Mouse (Mus musculus) embryonic fibroblast, embryonic 13.5 days (primary cell): ENCODE results near the gene Haus5.

Experiments used
- CTCF ChIP-seq: IDR thresholded peaks from 2 replicates; pipeline ENCODE4 v1.5.1; 2011; ENCODE audit warnings: mild to moderate bottlenecking, control low read depth, low read length, moderate library complexity, borderline replicate concordance; ENCODE audit not compliant: insufficient read depth
- POLR2A ChIP-seq: IDR thresholded peaks from 2 replicates; pipeline ENCODE4 v1.6.1; 2011; ENCODE audit warnings: low read depth, mild to moderate bottlenecking, control low read depth, low read length, moderate library complexity

DNA sequence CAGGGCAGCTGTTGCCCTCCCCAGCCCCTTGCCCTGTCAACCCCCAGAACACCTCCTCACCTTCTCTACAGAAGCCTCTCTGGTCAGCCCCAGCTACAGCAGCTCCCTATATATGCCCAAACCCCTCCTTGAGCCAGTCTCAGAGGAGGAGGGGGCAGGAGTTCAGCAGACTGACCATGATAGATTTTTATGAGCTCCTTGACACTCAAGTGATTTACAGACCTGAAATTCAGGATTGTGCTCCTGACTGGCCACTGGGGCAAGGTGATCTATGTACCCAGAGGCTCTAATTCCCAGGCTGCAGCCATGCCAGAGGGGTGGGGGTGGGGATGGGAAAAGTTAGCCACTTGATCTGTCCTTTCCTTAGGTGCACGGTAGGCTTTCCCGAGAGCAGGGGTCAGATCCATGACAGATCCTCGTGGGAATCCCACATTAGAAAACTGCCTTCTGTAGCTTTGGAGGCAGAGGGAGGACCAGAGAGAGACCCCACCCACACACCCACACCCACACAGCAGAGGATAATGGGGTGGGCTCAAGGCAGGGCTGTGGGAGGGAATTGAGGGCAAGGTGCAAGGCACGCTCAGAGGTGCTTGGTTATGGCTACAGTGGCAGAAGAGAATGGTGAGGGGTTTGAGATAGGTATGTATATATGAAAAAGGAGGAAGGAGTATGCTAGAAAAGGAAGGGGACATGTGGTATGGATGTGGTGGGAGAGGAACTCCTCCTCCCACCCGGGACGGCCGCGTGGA, 52.0 kb downstream of the Haus5 start, which contains the start of gene Upk1a:
- no peak for TF ChIP-seq POLR2A
- no peak for TF ChIP-seq CTCF
